Mouse (Mus musculus) cerebellum, postnatal 14 days (tissue): ENCODE results near the gene Fip1l1.

Experiments used
- DNase-seq, 2 experiments: peaks; one replicate each; pipeline ENCODE4 v3.0.0; 2021; ENCODE audit warnings: mixed read lengths in 2 of 2

The Fip1l1 gene

GRCm38 (mm10) chr5:74535240-74536021, at the start of gene Fip1l1:
Fip1l1 (plus strand) TSS chr5:74535449.
- peak; percentile 96 for DNase-seq

GRCm38 (mm10) chr5:74492705-74493104, 42.5 kb upstream of the Fip1l1 start:
- DNase-seq: no peak

GRCm38 (mm10) chr5:74511686-74512085, 23.6 kb upstream of the Fip1l1 start:
- peak; percentile 38 to 64 for DNase-seq

- no peak for DNase-seq
Measured at GRCm38 (mm10) chr5:74527025-74527424, 8.2 kb upstream of the Fip1l1 start.

- DNase-seq: no peak
Measured at GRCm38 (mm10) chr5:74530785-74531184, 4.5 kb upstream of the Fip1l1 start.

GRCm38 (mm10) chr5:74531630-74532280, 3.5 kb upstream of the Fip1l1 start, which contains the start of gene Scfd2:
Scfd2 (minus strand) TSS chr5:74531759.
- DNase-seq: peak; percentile 98

GRCm38 (mm10) chr5:74536180-74536947, 1.1 kb downstream of the Fip1l1 start:
- no peak for DNase-seq

- DNase-seq: no peak
Measured at GRCm38 (mm10) chr5:74545606-74546005, 10.4 kb downstream of the Fip1l1 start.

- DNase-seq: no peak
Measured at GRCm38 (mm10) chr5:74549566-74549965, 14.3 kb downstream of the Fip1l1 start.

- DNase-seq: no peak
Measured at GRCm38 (mm10) chr5:74561151-74561550, 25.9 kb downstream of the Fip1l1 start.

GRCm38 (mm10) chr5:74571767-74572166, 36.5 kb downstream of the Fip1l1 start:
- DNase-seq: no peak

GRCm38 (mm10) chr5:74589133-74589532, 53.9 kb downstream of the Fip1l1 start:
- no peak for DNase-seq

- no peak for DNase-seq
Measured at GRCm38 (mm10) chr5:74591413-74591812, 56.2 kb downstream of the Fip1l1 start.

GRCm38 (mm10) chr5:74593147-74593546, 57.9 kb downstream of the Fip1l1 start:
- no peak for DNase-seq

GRCm38 (mm10) chr5:74600010-74600409, 64.8 kb downstream of the Fip1l1 start:
- DNase-seq: no peak

GRCm38 (mm10) chr5:74601171-74601570, 65.9 kb downstream of the Fip1l1 start:
- peak in 1 of 2 experiments; percentile 17 for DNase-seq

- DNase-seq: no peak
Measured at GRCm38 (mm10) chr5:74601965-74602364, 66.7 kb downstream of the Fip1l1 start.

- no peak for DNase-seq
Measured at GRCm38 (mm10) chr5:74602371-74602770, 67.1 kb downstream of the Fip1l1 start.

- DNase-seq: no peak
Measured at GRCm38 (mm10) chr5:74603306-74603705, 68.1 kb downstream of the Fip1l1 start.

- no peak for DNase-seq
Measured at GRCm38 (mm10) chr5:74606213-74606612, 71.0 kb downstream of the Fip1l1 start.

GRCm38 (mm10) chr5:74610511-74610910, 75.3 kb downstream of the Fip1l1 start:
- DNase-seq: no peak

- DNase-seq: no peak
Measured at GRCm38 (mm10) chr5:74612713-74613112, 77.5 kb downstream of the Fip1l1 start.

- DNase-seq: peak; percentile 43 to 44
Measured at GRCm38 (mm10) chr5:74613491-74614151, 78.4 kb downstream of the Fip1l1 start.
